Mouse (Mus musculus): ENCODE measurements at regions not wholly inside any gene's neighbourhood (a gene's known extent, or its start where the extent isn't known, plus 50 kb on each side); places are given as distances from the start of the nearest gene placed in this dataset.
A peak's percentile ranks its signal among the peaks of the same experiment; 100 is the strongest.

DNA sequence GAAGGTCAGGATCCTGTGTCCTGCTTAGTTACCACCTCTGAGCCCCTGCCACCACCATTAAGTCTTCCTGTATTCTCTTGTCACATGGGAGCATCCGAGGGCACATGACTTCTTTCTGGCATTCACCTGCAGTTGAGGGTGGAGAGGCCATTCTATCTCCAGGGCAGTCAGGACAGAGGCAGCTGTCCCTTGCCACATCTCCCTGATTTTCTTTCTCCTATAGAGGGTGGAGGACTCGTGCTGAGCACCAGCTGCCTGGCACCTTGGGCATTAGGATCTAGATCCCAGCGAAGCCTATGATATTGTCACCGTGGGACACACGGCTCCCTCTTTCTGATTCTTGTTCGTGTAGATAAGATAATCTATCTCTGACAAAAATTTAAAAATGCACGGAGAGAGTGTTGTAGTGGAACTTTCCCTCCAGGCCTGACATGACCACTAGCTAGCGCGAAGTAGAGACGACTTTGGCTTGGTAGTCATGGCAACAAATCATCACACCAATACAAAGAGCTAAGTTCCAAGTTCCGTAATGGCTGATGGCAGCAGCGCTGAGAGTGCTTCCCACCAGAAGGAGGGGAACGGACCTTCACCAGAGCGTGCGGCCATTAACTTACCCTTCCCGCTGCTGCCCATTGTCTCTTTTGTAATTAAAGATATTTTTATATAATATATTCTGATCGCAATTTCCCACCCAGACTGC, 137.7 kb downstream of the Ipmk start:
- peak in 1 of 2 experiments; percentile 26 for DNase-seq (ENCODE audit: extremely low spot score in 1 of 2, low spot score in 1 of 2)

DNA sequence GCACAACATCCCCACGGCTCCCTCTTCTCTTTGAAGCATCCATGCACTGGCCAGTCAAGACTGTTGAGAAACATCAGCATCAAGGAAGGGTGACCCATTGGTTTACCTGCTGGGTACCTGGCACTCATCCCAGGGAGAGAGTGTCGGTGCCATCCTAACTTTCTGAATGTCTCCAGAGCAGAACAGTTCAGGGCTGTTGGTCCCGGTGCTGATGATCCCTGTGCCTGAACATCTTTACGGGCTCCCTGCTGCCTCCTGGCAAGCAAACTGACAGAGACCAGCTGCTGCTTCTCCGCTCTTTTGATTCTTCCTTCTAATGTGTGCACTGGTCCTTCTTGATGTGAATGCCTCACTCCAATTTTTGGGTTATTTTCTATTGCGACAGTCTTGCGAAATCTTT, 142.2 kb downstream of the Ipmk start:
- DNase-seq (ENCODE audit: extremely low spot score in 1 of 2, low spot score in 1 of 2) = no peak

DNA sequence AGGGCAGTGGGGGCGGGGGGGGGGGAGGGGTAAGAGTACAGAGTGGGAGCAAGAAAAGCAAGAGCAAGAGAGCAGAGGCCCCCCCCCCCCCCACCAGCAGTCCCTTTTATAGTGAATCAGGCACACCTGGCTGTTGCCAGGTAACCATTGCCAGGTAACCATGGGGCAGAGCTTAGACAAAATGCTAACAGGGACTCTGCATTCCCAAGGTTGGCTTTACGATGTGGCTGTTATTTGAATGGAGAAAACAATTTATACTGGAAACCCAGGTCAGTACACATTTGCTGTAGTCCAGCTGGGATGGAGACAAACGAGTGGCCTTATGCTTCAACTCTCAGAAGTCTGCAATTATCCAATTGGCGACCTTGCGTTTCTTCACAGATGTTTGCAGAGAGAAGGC, 154.5 kb downstream of the Ipmk start:
- DNase-seq (ENCODE audit: extremely low spot score in 1 of 2, low spot score in 1 of 2) = no peak

DNA sequence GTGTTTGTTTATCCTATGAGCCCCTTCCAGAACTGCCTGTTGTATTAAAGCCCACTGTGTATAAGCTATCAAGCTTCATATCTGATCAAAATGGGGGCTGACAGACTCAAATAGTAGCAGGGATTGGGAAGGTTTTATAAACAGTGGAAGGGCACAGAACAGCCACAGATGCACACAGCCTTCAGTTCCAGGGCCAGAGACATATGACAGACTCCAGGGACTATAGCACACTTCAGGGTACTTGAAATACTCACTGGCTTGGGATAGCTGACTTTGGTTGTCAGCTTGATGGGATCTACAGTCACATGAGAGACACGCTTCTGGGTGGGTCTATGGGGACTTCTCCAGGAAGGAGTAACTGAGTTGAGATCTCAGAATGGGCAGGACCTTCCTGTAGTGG, 156.7 kb downstream of the Ipmk start:
- no peak for DNase-seq (ENCODE audit: extremely low spot score in 1 of 2, low spot score in 1 of 2)

DNA sequence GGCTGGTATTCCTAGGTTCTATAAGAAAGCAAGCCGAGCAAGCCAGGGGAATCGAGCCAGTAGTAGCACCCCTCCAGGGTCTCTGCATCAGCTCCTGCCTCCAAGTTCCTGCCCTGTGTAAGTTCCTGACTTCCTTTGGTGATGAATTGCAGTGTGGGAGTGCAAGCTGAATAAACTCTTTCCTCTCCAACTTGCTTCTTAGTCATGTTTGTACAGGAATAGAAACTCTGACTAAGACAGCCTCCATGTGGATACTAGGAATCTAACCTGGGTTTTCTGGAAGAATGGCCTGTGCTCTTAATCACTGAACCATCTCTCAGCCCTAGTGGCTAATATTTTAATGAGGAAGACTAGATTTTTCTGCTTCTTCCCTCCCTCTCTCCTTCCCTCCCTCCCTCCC, 177.7 kb downstream of the Ipmk start:
- DNase-seq (ENCODE audit: extremely low spot score in 1 of 2, low spot score in 1 of 2) = peak in 1 of 2 experiments; percentile 27

DNA sequence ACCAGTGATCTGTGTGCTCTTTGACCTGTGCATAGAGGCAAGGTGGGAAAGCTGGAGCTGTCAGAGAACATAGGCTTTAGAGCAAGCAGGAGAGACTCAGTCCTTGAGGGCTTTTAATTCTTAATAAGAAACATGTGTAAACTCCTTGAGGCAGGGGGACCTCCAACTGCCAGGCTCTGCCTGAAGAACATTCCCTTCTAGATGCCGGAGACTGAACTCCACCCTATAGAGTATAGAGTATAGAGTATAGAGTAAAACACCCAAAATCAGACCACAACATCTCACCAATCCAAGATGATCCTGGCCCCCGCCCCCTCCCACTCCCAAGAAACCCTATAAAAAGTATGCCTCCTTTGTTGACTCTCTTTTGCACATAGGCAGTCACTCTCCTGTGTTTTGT, 186.2 kb downstream of the Ipmk start:
- DNase-seq (ENCODE audit: extremely low spot score in 1 of 2, low spot score in 1 of 2) = no peak

DNA sequence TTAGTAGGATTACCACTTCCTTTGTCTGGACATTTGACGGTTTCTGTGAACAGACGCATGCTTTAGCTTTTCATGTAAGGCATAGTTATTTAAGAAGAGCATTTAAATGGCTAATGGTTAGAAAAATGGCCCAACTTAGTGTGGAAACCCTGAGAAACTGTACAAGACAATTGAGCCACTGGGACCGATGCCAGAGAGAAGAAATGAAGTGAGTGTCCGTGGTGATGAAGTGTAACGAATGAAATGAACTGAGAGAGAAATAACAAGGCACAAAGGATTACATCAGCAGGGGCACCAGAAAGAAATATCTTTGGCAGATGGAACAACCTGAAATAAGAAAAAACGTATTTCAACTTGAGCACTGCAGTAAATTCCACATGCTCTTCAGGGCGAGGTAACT, 197.9 kb downstream of the Ipmk start:
- no peak for DNase-seq (ENCODE audit: extremely low spot score in 1 of 2, low spot score in 1 of 2)

DNA sequence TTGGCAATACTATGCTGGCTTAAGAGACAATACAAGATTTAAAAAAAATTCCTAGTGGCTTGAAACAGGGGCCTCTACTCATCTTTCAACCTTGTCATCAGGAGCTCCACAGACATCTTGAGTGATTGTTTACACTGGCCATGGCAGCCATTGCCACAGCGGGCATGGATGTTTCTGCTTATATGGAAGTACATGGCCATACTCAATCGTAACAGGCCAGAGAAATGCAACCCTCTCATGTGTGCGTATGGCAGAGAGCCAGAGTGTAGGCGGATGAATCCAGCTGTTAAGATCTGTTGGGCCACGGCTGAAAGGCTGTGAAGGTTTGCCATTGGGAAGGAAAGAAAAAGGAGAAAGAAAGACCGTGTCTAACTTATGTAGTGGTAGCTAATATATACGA, 198.9 kb downstream of the Ipmk start:
- DNase-seq (ENCODE audit: extremely low spot score in 1 of 2, low spot score in 1 of 2) = no peak

DNA sequence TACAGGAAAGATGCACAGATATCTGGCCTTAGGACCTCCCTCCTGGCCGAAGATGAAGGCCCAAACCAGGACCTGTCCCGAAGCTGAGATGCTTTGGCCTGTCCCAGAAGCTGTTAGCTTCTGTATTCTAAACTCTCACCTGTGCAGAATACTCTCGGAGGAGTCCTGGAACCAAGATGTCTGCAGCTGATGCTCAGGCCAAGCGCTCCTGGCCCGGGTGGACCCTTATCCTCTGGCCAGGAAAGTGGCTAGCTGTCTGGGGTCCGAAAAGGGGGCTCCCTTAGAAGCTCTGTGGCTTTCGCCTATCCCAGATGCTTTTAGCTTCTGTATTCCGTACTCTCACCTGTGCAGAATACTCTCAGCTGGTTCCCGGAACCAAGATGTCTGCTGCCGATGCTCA, 236.2 kb downstream of the Ipmk start:
- DNase-seq (ENCODE audit: extremely low spot score in 1 of 2, low spot score in 1 of 2) = no peak

DNA sequence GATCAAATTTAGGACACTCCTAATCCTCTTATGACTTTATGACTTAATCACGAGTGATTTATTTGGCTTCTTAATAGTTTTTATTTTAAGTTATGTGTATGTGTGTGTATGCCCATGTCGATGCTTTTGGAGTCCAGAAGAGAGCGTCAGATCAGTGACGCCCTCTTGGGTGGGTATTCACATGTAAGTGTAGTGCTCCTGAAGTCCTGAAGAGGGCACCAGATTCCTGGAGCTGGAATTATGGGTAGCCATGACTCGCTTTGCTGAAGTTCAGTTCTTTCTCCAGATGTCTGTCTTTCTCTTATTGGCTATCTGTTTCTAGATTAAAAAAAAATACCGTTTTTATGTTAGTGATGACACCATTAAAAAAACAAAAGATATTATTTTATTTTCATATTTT, 251.0 kb downstream of the Ipmk start:
- no peak for DNase-seq (ENCODE audit: extremely low spot score in 1 of 2, low spot score in 1 of 2)

DNA sequence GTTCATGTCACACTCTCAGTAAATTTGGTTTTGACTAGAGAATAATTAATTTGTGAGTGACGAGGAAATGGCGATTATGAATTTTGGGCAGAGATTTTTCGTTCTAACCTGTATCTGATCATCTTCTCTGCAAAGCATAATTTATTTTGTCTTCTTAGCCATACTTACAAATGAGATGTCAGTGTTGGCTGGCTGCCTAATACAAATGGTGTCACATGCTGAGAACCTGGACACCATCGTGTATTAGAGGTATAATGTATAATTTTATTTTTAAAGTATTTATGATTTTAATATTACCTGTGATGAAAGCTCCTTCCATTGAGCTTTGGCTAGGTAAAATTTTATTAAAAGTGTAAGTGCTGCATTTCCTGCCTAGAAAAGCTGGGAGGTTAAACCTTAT, 266.2 kb downstream of the Ipmk start:
- DNase-seq (ENCODE audit: extremely low spot score in 1 of 2, low spot score in 1 of 2) = no peak

DNA sequence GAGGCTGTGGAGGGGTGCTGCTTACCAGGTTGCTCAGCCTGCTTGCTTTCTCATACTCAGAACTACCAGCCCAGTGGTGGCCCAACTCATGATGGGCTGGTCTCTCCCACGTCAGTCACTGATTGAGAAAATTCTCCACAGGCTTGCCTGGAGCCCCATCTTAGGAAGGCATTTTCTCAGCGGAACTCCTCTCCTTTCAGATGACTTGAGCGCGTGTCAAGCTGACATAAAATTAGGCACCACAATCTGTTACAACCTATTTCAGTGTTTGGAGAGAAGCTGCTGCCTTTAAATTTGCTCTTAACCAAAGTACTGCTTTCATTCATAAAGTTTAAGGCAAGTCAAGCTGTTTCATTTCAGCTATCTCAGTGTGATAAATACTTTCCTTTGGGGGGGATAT, 269.6 kb downstream of the Ipmk start:
- peak; percentile 7 to 54 for DNase-seq (ENCODE audit: extremely low spot score in 1 of 2, low spot score in 1 of 2)

DNA sequence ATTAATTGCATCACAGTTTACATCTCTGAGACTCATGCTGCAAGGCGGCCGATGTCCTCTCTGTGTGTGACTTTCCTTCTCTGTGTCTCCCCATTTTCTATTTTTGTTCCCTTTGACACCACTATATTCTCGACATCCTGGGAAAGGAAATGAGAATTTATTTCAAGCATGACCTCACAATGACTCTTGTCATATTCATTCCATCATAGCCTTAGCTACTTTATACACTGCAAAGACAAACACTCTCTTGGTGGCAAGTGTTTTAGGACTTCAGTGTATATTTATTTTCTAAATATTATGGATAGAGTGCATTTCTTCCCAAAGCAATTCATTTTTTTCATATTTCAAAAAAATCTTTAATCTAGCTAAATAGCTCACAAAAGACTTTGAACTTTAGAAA, 298.5 kb downstream of the Ipmk start:
- DNase-seq (ENCODE audit: extremely low spot score in 1 of 2, low spot score in 1 of 2) = no peak

DNA sequence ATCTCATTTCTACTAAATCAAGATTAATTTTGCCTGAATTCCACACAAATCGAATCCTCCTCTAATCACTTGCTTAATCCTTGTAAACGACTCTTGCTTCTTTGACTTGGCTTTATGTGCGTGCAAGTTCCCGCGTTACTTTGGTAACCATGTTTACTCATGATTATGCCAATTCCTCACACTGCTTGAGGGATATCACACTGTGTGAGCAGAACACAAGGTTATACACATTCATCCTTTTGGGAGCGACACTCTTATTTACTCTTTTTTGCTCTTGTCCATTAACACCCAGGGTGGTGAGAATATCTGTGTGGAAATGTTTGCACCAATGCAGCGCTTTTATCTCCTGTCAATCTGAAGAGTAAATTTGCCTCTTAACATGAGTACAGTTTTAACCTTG, 310.0 kb downstream of the Ipmk start:
- no peak for DNase-seq (ENCODE audit: extremely low spot score in 1 of 2, low spot score in 1 of 2)

DNA sequence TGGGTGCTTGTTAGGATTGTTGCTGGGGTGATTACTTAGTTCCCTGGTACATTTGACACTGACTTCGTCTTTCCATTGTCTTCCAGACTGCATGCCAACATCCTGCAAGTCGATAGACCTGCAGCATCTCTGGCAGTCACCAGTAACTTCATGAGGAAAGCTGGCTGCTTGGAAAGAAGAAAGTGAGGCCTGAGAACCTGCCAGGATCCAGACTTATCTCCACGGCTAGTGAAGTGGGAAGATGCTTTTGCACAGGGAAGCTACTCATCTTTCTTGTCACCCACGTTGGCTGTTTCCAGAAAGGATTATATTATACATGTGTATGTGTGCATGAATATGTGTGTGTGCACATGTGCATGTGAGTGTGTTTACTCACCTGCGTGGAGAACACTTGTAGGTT, 316.0 kb downstream of the Ipmk start:
- DNase-seq (ENCODE audit: extremely low spot score in 1 of 2, low spot score in 1 of 2) = peak in 1 of 2 experiments; percentile 21

DNA sequence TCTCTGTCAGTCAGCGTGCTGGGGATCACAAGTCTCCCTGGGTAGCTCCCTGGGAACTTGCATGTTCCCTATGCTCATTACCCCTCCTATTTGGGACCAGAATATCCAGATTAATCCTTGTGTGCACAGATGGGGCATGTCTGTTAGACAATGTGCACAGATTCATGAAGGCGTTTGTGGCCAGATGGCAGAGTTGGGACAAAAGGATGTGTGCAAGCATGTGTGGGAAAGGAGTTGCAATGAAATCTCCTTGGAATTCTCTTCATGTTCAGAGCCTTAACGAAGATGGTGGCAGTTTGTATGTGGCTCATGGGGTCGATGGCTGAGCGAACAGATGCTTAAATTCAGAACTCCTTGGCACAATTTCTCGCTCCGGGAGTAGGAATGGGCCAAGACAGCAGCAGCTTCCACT, 319.6 kb downstream of the Ipmk start:
- peak; percentile 26 to 61 for DNase-seq (ENCODE audit: extremely low spot score in 1 of 2, low spot score in 1 of 2)

DNA sequence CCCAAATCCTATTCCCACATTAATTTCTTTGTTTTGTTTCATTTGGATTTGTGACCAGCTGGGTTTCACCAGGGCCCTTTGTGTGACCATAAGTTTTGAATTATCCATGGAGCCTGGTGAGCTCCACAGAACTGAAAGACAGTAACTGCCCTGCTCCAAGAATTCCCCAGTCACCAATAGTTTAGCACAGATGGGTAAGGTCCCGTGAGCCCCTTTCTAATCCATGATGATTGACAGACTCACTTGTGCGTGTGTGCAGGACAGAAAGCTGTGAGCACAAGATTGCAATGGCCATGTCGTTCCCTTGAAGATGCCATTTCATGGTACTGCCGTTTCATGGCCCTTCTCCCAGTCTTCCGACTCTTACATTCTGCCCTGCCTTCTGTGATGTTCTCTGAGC, 331.7 kb downstream of the Ipmk start:
- no peak for DNase-seq (ENCODE audit: extremely low spot score in 1 of 2, low spot score in 1 of 2)

DNA sequence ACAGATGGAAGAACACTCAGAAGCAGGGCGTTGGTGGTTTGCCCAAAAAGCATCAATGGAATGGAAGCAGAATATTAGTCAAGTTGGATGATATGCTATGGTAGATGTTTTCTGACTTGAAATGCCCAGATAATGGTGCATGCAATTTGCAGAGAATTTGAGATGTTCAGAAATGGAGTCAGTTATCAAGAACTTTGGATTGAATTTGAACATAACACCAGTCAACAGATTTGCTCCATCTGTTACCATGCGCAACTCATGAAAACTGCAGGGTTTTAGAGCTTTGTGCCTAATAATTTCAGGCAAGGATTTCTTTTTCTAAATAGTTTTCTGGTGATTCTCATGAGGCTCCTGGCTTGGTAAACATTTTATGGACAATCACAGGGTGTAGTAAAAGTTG, 365.9 kb downstream of the Ipmk start:
- no peak for DNase-seq (ENCODE audit: extremely low spot score in 1 of 2, low spot score in 1 of 2)

DNA sequence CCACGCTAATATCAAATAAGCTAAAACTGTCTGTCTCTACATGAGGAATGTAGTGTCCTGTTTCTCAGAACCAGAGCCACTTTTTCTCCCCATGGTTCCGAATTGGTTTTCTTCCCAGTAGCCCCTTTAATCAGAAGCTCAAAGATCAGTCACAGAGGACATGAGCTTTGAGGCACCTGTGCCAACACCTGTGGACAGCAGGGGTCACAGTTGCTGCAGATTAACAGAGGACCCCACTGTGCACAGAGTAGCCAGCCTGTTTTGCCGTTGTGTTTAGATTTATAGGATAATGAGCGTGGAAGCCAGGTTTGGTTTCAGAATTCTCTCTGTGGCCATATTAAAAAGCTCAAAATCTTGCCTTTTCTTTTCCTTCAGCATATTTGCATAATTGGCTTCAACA, 380.2 kb downstream of the Ipmk start:
- DNase-seq (ENCODE audit: extremely low spot score in 1 of 2, low spot score in 1 of 2) = no peak

DNA sequence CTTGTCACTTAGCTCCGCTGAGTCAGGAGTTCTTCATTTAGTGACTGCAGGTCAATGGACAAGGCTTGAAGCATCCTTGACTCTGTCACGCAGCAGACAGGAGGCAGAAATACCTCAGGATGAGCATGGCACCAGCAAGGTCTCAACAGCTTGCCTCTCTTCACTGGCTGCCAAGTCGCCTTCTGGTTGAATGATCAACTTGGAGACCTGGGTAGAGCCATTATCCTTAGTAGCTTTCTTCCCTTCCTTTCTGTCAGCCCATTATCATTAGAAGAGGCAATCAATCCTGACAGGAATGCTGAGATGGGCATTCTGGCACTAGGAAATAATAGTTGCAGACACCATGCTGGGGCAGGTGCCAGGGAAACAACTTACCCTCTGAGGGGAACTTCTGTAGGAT, 386.3 kb downstream of the Ipmk start:
- no peak for DNase-seq (ENCODE audit: extremely low spot score in 1 of 2, low spot score in 1 of 2)

DNA sequence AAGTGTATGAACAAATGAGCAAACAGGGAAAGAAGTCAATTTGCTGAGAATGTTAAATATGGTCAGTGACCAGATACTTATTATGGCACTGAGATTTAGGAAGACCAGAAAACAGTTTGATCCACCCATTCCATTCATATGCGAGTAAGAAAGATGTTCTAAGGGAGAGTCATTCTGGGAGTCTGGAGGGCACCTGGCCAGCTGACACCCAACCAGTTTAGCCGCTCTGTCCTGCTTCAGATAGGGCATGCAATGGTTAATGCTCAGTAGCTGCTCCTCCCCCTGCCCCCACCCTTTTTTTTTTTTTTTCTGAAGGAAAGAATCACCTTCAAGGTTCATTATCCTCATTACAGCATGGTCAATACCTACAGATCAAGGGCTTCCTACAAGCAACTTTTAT, 386.9 kb downstream of the Ipmk start:
- DNase-seq (ENCODE audit: extremely low spot score in 1 of 2, low spot score in 1 of 2) = no peak

DNA sequence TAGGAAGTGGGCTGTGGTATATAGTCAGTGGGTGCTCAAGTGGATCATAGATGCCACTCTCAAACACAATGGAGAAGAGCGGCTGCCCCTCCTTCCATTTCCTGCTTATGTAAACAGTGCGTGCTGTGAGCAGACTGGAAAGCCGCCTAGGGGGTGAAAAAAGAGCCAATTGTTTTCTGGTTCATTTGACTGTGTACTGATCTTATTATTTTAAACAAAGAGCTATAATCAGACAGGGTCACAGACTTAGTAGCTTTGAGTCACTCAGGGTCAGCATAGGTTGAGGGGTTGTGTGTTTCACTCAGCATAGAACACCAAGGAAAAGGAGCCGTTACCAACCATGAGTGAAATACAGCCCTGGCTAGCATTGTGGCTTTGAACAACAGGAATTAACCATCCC, 390.7 kb downstream of the Ipmk start:
- no peak for DNase-seq (ENCODE audit: extremely low spot score in 1 of 2, low spot score in 1 of 2)

All from frontal cortex, adult 2 months (tissue).